Mouse (Mus musculus) midbrain, embryonic 10.5 days (tissue): ENCODE measurements around the gene Golga4. TPM values are rescaled to one million over a fixed set of nuclear protein-coding genes. Genes with fewer than 3 reads are reported as not detected.
"Not testable (repeated sequence)": the region's sequence is repeated elsewhere in the genome, so short reads cannot be mapped to it uniquely, and the experiment has no call there.

ENCODE experiments used
- DNase-seq: peaks from one replicate; pipeline ENCODE4 v3.0.0-alpha.2; 2017; ENCODE audit warnings: low spot score
- H3K27ac ChIP-seq: fragments of 300-500 bp; sonication (generic); replicated peaks from 2 replicates; pipeline ENCODE4 v1.5.1; 2016; ENCODE audit warnings: mild to moderate bottlenecking
- H3K27me3 ChIP-seq: fragments of 300-500 bp; sonication (generic); 2 replicates; pipeline ENCODE4 v1.6.1; 2016; ENCODE audit warnings: low read depth, mild to moderate bottlenecking; ENCODE audit not compliant: poor library complexity, severe bottlenecking
- H3K36me3 ChIP-seq: fragments of 300-500 bp; sonication (generic); 2 replicates; pipeline ENCODE4 v1.6.1; 2016; ENCODE audit warnings: mild to moderate bottlenecking, moderate library complexity
- H3K4me1 ChIP-seq: fragments of 300-500 bp; sonication (generic); 2 replicates; pipeline ENCODE4 v1.6.1; 2016
- H3K4me3 ChIP-seq: fragments of 300-500 bp; sonication (generic); 2 replicates; pipeline ENCODE4 v1.5.1; 2016; ENCODE audit warnings: mild to moderate bottlenecking, moderate library complexity
- H3K9me3 ChIP-seq: fragments of 300-500 bp; sonication (generic); replicated peaks from 2 replicates; pipeline ENCODE4 v1.6.1; 2016; ENCODE audit warnings: mild to moderate bottlenecking
- WGBS: fragments of 180-500 bp; shearing (Covaris S2); methylation state at CpG from one replicate; pipeline ENCODE4 v1.1.7; 2016; 5-methylcytosine and 5-hydroxymethylcytosine counted together
- polyA plus RNA-seq: library from polyadenylated mRNA; unstranded; fragments of >200 nt; fragmentation: Nextera tagmentation; extraction: Ambion mirVana; gene quantifications from 2 replicates; pipeline ENCODE4 v1.2.1, GENCODE M21; 2016

The Golga4 gene
- polyA plus RNA-seq, 1 experiment from 2014 or later: 39.2 TPM

- H3K27me3 ChIP-seq: no peaks in the 10 kb centered on the region
- H3K4me3 ChIP-seq: no peak overlapping the region
- H3K36me3 ChIP-seq: peaks cover 54% of the 10 kb centered on the region
- 89% methylated on average over 6 of the region's 6 CpGs for WGBS
- no peaks in the 10 kb centered on the region for H3K4me1 ChIP-seq
- H3K9me3 ChIP-seq: no peaks in the 10 kb centered on the region
- H3K27ac ChIP-seq: no peak overlapping the region
- DNase-seq: no peak
Measured at GRCm38 (mm10) chr9:118582757-118583156, 76.7 kb downstream of the Golga4 start.

DNA sequence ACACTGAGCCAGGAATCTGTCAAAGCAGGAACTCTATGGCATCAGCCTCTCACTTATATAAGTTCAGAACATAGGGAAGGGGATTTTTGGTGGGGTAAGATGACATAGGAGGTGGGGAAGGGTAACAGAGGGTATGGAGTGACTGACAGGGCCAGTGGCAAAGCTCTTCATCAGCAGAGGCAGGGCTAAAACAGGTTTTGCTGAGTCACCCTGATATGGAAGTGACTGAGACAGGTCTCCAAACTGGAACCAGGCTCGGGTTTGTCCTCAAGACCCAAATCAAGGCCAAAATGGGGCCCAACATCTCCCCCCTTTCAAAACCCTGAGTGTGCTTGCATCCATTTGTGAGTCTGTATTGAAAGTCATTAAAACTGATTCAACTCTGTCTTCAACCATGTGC lies 78.8 kb downstream of the Golga4 start:
- no peak overlapping the region for H3K4me3 ChIP-seq
- H3K36me3 ChIP-seq: peaks cover 33% of the 10 kb centered on the region
- H3K27me3 ChIP-seq: no peaks in the 10 kb centered on the region
- H3K4me1 ChIP-seq: peaks cover 1% of the 10 kb centered on the region; the same call in 1 of the 2 replicates
- H3K27ac ChIP-seq: no peak overlapping the region
- WGBS: 78% methylated on average over 1 of the region's 1 CpGs
- no peak for DNase-seq
- no peaks in the 10 kb centered on the region for H3K9me3 ChIP-seq

- Histone ChIP-seq H3K27ac (no peak overlapping the region), H3K4me1 (peaks cover 13% of the 10 kb centered on the region), H3K9me3 (no peaks in the 10 kb centered on the region), H3K36me3 (peaks cover 29% of the 10 kb centered on the region), H3K4me3 (no peak overlapping the region), H3K27me3 (no peaks in the 10 kb centered on the region)
- 92% methylated on average over 6 of the region's 6 CpGs for WGBS
- DNase-seq: no peak
Measured at GRCm38 (mm10) chr9:118585998-118586397, 79.9 kb downstream of the Golga4 start.

- DNase-seq: no peak
- no peak overlapping the region for H3K27ac ChIP-seq
- H3K4me3 ChIP-seq: no peak overlapping the region
- H3K9me3 ChIP-seq: no peaks in the 10 kb centered on the region
- peaks cover 22% of the 10 kb centered on the region for H3K36me3 ChIP-seq
- 66% methylated on average over 4 of the region's 4 CpGs for WGBS
- H3K4me1 ChIP-seq: peaks cover 20% of the 10 kb centered on the region
- no peaks in the 10 kb centered on the region for H3K27me3 ChIP-seq
Measured at GRCm38 (mm10) chr9:118587115-118587514, 81.0 kb downstream of the Golga4 start.

GRCm38 (mm10) chr9:118589249-118589648 lies 83.2 kb downstream of the Golga4 start:
- no peak overlapping the region for H3K27ac ChIP-seq
- peaks cover under 1% of the 10 kb centered on the region; the same call in 1 of the 2 replicates for H3K36me3 ChIP-seq
- H3K4me3 ChIP-seq: no peak overlapping the region
- WGBS: 51% methylated on average over 3 of the region's 3 CpGs
- H3K9me3 ChIP-seq: no peaks in the 10 kb centered on the region
- H3K4me1 ChIP-seq: peaks cover 34% of the 10 kb centered on the region
- no peaks in the 10 kb centered on the region for H3K27me3 ChIP-seq
- DNase-seq: no peak

DNA sequence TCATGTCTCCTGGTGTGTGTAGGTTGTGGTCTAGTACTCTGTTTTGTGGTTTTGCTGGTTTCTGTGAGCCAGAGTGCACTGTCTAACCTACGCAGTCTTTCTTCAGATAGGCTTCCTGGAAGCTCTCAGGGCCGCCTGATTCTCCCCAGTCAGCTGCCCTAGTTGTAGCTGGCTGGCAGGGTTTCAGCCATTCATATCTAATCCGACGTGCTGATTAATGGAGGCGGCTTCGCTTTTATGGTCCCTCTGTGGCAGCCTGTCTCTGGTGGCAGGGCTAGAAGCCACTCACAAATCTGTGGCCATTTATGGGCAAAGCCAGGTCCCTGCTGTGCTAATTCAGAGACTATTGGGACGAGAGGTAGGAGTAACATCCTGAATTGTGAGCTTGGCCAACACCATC lies 84.2 kb downstream of the Golga4 start:
- Histone ChIP-seq H3K27ac (0 out of 2 replicates have a peak overlapping the region, but pooled peaks have one; percentile 20), H3K27me3 (no peaks in the 10 kb centered on the region), H3K4me1 (peaks cover 34% of the 10 kb centered on the region), H3K9me3 (no peaks in the 10 kb centered on the region), H3K36me3 (no peaks in the 10 kb centered on the region), H3K4me3 (no peak overlapping the region)
- no peak for DNase-seq
- WGBS: 71% methylated on average over 7 of the region's 7 CpGs

- H3K4me1 ChIP-seq: peaks cover 34% of the 10 kb centered on the region
- 75% methylated on average over 6 of the region's 6 CpGs for WGBS
- H3K4me3 ChIP-seq: no peak overlapping the region
- no peak overlapping the region for H3K27ac ChIP-seq
- H3K27me3 ChIP-seq: no peaks in the 10 kb centered on the region
- H3K36me3 ChIP-seq: no peaks in the 10 kb centered on the region
- H3K9me3 ChIP-seq: no peaks in the 10 kb centered on the region
- no peak for DNase-seq
Measured at GRCm38 (mm10) chr9:118591633-118592032, 85.6 kb downstream of the Golga4 start.

- Histone ChIP-seq H3K4me3 (no peak overlapping the region), H3K36me3 (no peaks in the 10 kb centered on the region), H3K4me1 (peaks cover 34% of the 10 kb centered on the region), H3K9me3 (no peaks in the 10 kb centered on the region), H3K27me3 (no peaks in the 10 kb centered on the region), H3K27ac (no peak overlapping the region)
- DNase-seq: peak; percentile 53
- 49% methylated on average over 13 of the region's 13 CpGs for WGBS
Measured at GRCm38 (mm10) chr9:118592585-118593249, 86.7 kb downstream of the Golga4 start.

DNA sequence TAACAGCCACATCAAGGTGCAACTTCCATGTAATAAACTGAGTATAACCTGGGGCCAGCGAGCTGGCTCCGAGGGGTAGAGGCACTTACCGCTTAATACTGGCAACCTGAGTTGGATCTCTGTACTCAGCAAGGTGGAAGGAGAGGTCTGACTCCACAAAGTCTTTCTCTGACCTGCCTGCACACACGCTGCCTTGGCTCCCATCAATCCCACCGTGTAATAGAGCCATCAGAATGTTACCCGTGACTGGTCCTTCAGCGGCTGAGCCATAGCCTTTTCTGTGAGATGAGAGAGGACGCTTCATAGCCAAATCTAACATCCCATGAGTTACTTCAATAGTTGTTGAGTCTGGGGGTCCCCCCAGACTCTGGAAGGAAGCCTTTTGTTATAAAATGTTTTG lies 87.4 kb downstream of the Golga4 start:
- WGBS: 93% methylated on average over 8 of the region's 8 CpGs
- DNase-seq: no peak

GRCm38 (mm10) chr9:118596767-118597166 lies 90.7 kb downstream of the Golga4 start:
- Histone ChIP-seq H3K4me1 (peaks cover 17% of the 10 kb centered on the region), H3K36me3 (no peaks in the 10 kb centered on the region), H3K9me3 (no peaks in the 10 kb centered on the region), H3K27ac (no peak overlapping the region), H3K27me3 (no peaks in the 10 kb centered on the region), H3K4me3 (no peak overlapping the region)
- DNase-seq: no peak
- 92% methylated on average over 7 of the region's 7 CpGs for WGBS

More for the DNA sequence above, 87.4 kb downstream of the Golga4 start:
- H3K4me1 ChIP-seq: peaks cover 34% of the 10 kb centered on the region
- H3K27me3 ChIP-seq: no peaks in the 10 kb centered on the region
- no peak overlapping the region for H3K27ac ChIP-seq
- H3K9me3 ChIP-seq: no peaks in the 10 kb centered on the region
- no peak overlapping the region for H3K4me3 ChIP-seq
- H3K36me3 ChIP-seq: no peaks in the 10 kb centered on the region

- not testable (repeated sequence) for H3K27ac ChIP-seq, H3K4me1 ChIP-seq, H3K36me3 ChIP-seq, H3K27me3 ChIP-seq, H3K4me3 ChIP-seq, DNase-seq, H3K9me3 ChIP-seq
- WGBS: 93% methylated on average over 3 of the region's 3 CpGs
Measured at GRCm38 (mm10) chr9:118600393-118600792, 94.3 kb downstream of the Golga4 start.

DNA sequence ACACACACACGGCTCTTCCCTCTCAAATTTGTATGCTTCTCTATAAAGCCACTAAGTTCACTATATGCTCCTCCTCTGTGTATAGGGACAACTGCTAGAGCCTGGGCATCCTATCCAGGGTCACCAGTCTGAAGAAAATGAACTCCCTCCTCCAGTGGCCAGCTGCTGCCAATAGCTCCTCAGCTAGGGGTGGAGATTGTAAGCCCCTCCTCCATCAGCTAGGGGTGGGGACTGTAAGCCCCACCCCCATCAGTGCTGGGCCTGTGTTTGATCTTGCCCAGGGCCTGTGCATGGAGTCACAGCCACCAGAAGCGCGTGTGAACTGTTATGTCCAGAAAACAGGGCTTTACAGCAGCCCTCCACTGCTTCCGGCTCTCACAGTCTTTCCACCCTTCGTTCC lies 96.5 kb downstream of the Golga4 start:
- WGBS: 84% methylated on average over 5 of the region's 5 CpGs
- H3K9me3 ChIP-seq: no peaks in the 10 kb centered on the region
- no peaks in the 10 kb centered on the region for H3K36me3 ChIP-seq
- H3K4me1 ChIP-seq: peaks cover 12% of the 10 kb centered on the region
- no peak overlapping the region for H3K27ac ChIP-seq
- DNase-seq: no peak
- H3K4me3 ChIP-seq: no peak overlapping the region
- peaks cover 22% of the 10 kb centered on the region for H3K27me3 ChIP-seq

- DNase-seq: peak; percentile 86
- H3K4me3 ChIP-seq: peak within 1 kb of the TSS; percentile 75
- no peaks in the 10 kb centered on the region for H3K36me3 ChIP-seq
- peaks cover 55% of the 10 kb centered on the region for H3K27me3 ChIP-seq
- peaks cover 23% of the 10 kb centered on the region for H3K4me1 ChIP-seq
- WGBS: 12% methylated on average over 42 of the region's 42 CpGs
- H3K27ac ChIP-seq: peak within 1 kb of the TSS; percentile 87
- no peaks in the 10 kb centered on the region for H3K9me3 ChIP-seq
Measured at GRCm38 (mm10) chr9:118606148-118606816, 100.2 kb downstream of the Golga4 start, which contains the start of gene Itga9. Gene Itga9, plus strand, starts transcription at chr9:118606690.
